Mouse (Mus musculus) heart, adult 8-10 months (tissue): ENCODE results near the gene Med29. TPM values are rescaled to one million over a fixed set of nuclear protein-coding genes. Genes with fewer than 3 reads are reported as not detected.
A peak's percentile ranks its signal among the peaks of the same experiment; 100 is the strongest.

Experiments used
- DNase-seq: peaks from one replicate; pipeline ENCODE4 v3.0.0; 2022; ENCODE audit warnings: low spot score
- total RNA-seq, 4 experiments: library from RNA; stranded (reverse); gene quantifications; 2 replicates each; pipeline ENCODE4 v1.2.4; 2022

Med29 gene
- 10 to 100 TPM; 19.5 to 24.0 (median 22.2) TPM for total RNA-seq

- DNase-seq = peak; percentile 99
Observed at GRCm38 (mm10) chr7:28392429-28393271, at the start of gene Med29, which contains the start of gene Paf1. Gene Med29, minus strand, starts transcription at chr7:28392708. Gene Paf1, plus strand, starts transcription at chr7:28392951.

- DNase-seq = no peak
Observed at GRCm38 (mm10) chr7:28441776-28442485, 49.4 kb upstream of the Med29 start.

DNA sequence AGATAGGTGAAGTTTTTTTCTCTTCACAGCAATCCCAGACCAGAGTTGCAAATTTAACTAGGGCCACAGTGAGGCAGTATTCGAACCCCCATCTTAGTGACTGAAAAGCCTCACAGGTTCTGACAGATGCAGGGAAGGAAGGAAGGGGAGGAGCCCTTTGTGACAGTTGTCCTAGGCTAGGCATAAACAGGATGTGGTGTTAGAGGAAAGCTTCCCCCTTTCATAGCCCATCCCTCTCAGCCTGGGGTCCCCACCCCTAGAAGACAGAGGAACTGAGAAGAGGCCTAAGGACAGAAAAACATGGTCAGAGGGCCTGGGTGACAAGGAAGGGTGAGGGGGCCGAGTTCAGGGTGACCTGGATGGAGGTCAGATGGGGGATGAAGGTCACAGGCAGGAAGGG lies 48.2 kb upstream of the Med29 start:
- peak; percentile 42 for DNase-seq

DNA sequence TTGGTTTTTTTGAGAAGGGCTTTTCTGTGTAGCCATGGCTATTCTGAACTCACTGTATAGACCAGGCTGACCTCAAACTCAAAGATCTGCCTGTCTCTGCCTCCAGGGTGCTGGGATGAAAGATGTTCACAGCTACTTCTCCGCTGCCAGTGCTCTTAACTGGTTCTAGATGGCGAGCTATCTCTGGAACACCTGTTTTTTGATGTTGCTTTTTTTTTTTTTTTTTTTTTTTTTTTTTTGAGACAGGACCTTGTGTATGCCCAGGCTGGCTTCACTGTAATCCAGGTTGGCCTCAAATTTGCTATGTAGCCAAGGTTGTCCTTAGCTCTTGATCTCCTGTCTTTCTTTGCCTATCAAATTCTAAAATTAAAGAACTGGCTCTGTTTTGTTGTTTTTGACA lies 46.3 kb upstream of the Med29 start:
- DNase-seq = no peak

DNA sequence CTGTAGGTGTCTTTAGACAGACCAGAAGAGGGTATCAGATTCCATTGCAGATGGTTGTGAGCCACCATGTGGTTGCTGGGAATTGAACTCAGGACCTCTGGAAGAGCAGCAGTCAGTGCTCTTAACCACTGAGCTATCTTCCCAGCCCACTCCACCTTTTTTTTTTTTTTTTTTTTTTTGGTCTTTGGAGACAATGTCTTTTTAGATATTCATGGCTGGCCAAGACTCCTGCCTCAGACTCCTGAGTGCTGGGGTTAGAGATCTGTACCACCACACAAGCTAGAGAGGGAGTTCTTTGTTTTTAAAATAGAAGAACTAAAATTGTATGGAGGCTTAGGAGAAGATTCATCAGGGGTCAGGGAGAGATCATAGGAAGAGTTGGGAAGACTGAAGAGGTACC lies 45.5 kb upstream of the Med29 start:
- DNase-seq = no peak

GRCm38 (mm10) chr7:28436932-28437570 lies 44.5 kb upstream of the Med29 start, which contains the start of gene Gmfg:
Gene Gmfg, plus strand, starts transcription at chr7:28437447.
- peak; percentile 86 for DNase-seq

DNA sequence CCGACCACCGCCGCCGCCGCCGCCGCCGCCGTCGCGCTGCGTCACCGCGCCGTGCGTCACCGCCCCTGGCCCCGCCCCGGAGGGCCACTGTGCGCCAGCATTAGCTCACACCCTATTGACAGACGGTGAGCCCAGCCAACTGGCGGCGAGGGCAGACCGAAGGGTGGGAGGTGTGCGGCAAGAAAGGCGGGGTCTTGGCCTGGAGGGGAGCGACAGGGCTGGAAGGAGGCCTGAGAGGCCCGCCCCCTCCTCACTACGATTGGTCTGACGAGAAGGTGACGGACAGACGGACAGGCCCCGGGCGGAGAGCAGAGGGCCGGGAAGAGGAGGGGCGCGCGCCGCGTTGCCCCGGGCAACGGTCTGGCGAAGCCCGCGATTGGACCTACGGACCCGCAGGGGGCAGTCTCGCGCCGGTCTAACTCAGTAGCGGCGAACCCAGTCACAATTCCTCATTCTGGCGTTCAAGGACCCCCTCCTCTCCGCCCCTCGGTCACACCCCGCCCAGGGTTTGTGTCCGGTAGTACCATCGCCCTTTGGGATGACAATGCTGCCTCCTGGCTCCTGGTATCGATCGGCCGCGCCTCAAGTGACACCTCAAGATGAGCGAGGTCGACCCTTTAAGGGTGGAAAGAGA lies 43.9 kb upstream of the Med29 start:
- DNase-seq = peak; percentile 99

DNA sequence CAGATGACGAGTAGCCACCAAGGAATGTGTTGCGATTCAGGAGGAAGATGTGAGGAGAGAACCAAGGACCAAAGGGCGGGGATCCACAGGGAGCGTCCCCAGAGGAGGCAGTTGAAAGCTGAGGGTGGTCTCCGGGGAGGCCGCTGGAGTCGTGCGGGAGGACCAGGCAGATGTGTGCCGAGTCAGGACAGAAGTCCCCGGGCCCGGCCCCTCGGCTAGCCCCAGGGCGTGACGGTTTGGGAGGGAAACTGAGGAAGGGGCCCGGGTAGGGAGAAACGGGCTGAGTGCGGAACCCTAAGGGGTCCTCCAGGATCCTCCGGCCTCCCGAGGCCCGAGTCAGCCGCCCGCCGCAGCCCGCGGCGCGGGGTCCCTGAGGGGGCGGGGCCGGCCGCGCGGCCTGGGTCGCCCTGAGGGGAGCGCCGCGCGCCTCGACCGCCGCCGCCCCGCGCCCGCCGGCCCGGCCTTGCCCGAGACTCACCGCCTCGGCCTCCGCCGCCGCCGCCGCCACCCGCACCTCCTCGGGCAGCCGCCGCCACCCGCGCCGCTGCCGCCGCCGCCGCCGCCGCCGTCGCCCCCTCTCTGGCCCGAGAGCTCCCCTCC lies 43.3 kb upstream of the Med29 start:
- no peak for DNase-seq

GRCm38 (mm10) chr7:28432252-28432651 lies 39.7 kb upstream of the Med29 start:
- no peak for DNase-seq

DNA sequence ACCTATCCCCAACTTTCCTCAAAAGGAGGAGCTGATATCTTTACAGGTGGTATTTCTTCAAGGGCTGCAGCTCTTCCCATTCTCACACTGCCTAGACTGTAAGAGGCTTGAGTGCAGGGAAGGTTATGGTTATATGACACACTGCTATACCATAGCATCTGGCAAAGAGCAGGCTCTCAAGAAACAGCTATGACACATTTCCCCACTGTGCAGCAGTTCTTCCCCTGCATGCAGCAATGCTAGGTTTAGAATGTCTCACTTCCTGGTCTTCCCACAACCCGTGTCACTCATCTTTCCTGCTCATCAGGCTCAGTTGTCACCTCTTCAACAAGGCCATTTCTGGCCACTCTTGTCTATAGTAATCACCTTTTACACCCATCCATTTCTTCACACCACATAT lies 38.0 kb upstream of the Med29 start:
- no peak for DNase-seq

DNA sequence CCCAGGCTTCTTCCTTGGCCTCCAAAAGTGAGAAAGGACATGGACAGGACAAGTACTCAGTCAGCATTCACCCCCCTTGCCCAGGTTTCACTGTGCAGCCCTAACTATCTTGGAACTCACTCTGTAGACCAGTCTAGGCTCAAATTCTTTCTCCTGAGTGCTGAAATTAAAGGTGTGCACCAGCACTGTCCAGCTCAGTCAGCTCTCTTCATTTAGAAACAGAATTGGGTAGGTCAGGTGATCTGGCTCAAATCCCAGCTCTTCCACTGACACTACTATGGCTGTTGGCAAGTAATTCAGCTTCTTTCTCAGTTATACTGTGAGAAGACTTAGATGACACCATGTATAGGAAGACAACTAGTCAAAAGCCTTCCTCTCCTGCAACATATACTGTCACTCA lies 35.2 kb upstream of the Med29 start:
- no peak for DNase-seq

- no peak for DNase-seq
Observed at GRCm38 (mm10) chr7:28423018-28423417, 30.5 kb upstream of the Med29 start.

DNA sequence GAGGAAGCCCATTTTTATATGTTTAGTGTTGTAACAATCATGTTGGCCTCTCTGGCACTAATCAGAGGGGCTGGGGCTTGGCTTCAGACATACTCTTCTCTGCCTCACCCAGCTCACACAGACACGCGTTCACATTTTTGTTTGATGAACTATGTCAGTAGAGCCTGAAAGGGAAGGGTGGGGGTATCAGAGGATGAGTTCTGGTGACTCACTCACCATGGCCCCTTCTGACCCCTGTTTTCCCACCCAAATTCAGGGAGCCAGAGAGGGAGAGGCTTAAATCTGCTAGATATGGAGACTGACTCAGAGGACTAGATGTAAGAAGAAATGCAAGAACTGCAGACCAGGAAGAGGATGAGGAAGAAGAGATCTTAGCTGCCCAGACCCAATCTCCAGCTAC lies 26.9 kb upstream of the Med29 start:
- no peak for DNase-seq

DNA sequence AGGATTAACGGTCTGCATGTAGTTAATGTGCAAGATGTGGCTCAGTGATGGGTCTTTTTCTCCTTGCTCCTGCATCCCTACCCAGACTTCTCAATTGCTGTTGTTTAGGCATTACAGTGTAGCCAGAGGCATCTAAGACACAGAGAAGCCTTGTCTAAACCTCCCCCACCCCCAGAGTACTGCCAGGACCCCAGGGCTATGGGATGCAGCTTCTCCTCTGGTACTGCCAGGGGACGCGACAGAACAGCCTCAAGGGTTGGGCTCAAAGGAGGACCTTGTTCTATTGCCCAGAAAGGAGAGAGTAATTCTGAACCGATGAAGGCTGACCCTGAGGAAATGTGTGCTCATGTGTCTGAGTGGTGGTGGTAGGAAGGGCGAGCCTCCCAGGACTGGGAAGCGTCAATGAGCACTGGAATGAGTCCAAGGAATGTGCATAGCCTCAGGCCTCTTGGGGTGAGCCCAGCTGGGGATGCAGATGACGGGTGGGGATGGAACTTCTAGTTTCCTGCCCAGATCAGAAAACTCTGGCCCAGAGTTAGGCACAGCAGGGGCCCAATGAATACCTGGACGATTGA lies 25.7 kb upstream of the Med29 start:
- peak; percentile 77 for DNase-seq

DNA sequence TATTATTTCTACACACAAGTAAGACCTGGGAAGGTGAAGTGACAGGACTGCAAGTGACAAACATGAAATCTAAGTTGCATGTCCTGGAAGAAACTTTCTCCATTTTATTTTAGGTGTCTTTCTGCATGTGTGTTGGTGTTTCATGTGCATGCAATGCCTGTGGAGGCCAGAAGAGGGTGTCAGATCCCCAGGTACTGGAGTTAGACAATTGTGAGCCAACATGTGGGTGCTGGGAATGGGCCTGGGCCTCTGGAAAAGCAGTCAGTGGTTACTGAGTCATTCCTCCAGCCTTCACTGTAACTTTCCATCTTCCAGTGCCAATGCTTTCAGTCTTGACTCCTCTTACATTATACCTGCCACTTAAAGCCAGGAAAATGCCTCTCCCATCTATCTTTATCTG lies 24.9 kb upstream of the Med29 start:
- DNase-seq = no peak

- no peak for DNase-seq
Observed at GRCm38 (mm10) chr7:28412826-28413225, 20.3 kb upstream of the Med29 start.

GRCm38 (mm10) chr7:28410841-28411475 lies 18.4 kb upstream of the Med29 start:
- peak; percentile 84 for DNase-seq

DNA sequence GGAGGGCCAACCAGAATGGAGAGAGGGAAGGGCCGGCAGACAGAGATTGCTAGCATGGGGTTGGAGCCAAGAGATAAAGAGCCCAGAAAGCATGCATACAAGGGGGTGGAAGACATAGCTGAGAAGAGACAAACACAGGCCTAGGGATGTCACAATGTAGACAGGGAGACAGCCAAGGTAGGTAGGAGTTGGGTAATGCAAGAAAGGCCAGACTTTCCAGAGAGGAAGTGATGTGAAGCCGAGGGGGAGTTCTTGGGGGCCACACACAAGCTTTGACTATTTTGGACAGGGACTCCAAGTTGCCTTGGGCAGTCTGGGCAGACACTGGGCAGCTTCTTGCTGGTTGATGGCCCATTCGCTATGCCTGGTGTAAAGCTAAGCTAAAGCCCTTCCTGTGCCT lies 9.4 kb upstream of the Med29 start:
- DNase-seq = no peak

DNA sequence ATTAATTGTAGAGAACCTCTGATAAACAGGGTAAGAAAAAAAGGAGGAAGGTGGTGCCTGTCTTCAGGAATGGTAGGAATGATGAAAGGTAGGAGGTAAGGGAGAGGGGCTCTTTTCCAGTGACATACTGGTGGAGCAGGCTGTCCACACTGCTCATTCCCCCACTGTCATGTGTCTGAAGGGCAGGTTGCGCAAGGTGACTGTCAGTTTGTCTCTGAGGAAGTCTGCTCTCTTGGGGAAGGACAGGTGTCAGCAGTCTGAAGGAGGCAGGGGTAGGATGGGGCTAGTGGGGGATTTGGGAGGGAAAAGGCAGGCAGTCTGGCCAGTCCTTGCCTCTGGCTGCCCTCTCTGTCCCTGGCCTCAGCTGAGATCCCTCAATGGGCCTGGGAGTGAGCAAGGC lies 8.5 kb upstream of the Med29 start:
- no peak for DNase-seq

- DNase-seq = no peak
Observed at GRCm38 (mm10) chr7:28398696-28399340, 6.3 kb upstream of the Med29 start.
